Mouse (Mus musculus) 3T3-L1 (cell line): ENCODE data around the gene Tmem251.
A peak's percentile ranks its signal among the peaks of the same experiment; 100 is the strongest.

ENCODE experiments used
- DNase-seq: peaks from one replicate; pipeline ENCODE4 v3.0.0-alpha.2; 2015; ENCODE audit warnings: low read depth, low spot score

The Tmem251 gene

DNA sequence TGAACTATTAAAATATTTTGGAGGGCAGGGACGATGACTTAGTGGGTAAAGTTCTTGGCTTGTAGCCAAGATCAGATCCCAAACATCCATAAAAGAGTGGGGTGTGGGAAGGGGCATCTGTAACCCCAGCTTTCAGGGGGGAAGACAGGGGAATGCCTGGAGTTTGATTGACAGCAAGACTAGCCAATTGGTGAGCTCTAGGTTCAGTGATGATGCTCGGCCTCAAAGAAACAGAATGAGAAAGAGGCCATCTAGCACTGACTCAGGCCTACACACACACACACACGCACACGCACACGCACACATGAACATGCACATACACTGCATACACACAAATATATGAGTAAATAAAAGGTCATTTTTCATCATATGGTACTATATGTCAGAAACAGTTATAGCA, 33.7 kb upstream of the Tmem251 start:
- DNase-seq: no peak

DNA sequence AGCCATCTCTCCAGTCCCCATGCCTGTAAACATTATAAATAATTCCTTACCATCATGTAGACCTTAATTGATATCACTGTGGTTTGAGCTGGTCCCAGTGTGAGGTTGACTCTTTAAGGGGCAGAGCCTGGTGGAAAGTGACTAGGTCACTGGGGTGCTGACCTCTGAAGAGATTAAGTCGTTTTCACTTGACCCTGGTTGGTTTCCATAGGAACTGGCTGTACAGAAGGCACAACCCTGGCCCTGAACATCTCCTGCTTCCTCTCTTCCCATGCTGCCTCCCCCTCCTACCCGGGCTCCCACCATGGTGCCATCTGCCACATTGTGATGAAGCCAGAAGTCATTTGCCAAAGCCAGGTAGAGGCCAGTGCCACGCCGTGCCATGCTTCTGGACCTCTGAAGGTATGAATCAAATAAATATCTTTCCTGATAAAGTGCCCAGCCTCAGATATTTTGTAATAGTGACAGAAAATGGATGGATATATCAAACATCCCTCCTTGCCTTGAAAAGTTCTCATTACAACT, 32.6 kb upstream of the Tmem251 start:
- no peak for DNase-seq

- DNase-seq: no peak
Measured at GRCm38 (mm10) chr12:102713153-102713865, 30.3 kb upstream of the Tmem251 start.

DNA sequence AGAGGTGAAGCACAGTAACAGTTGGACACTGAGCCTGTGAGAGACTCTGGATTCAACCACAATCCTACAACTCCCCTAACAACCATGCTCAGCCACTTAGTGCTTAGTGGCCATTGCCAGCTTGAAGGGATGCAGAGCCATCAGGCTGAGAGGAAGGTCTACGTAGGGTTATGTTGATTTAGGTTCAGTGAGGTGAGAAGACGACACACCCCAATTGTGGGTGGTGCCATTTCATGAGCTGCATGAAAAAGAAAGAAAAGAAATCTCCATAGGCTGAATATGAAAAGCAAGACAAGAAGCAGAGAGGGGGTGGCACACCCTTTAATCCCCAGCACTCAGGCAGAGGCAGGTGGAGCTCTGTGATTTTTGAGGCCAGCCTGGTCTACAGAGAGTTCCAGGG, 29.4 kb upstream of the Tmem251 start:
- DNase-seq: no peak

GRCm38 (mm10) chr12:102714654-102715395, 28.7 kb upstream of the Tmem251 start:
- DNase-seq: no peak

DNA sequence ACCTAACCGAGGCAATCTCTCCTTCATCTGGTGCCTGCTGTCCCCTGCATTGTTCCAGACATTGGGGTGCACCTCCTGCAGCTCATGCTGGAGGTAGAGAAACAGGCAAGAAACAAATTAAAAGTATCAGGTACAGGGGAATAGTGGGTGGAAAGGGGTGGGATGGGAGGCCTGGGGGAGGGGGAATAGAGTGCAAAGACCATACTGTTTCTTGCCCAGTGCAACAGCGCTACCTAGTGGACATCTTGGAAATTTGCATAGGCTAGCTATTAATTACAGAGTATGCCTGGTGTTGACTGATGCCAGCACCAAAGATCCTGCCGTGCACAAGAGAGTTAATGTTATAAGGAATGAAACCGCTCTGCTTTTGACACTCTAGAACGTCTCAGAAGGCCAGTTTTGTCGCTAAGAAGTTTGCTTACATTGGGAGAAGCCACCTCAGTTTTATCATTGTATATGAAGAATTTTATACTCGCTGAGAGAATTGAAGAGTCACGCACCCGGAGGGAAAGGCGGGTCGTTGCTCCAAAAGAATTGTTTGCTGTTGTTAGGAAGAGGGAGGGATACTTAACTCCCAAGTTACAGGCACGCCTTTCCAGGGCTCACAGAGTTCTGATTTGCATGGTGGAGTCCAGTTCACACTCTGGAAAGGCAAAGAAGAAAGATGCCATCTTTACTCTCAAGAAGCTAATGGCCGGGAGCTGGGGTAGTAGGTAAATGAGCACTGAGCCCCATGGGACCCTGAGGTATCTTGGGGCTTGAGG, 23.8 kb upstream of the Tmem251 start:
- peak; percentile 46 for DNase-seq

DNA sequence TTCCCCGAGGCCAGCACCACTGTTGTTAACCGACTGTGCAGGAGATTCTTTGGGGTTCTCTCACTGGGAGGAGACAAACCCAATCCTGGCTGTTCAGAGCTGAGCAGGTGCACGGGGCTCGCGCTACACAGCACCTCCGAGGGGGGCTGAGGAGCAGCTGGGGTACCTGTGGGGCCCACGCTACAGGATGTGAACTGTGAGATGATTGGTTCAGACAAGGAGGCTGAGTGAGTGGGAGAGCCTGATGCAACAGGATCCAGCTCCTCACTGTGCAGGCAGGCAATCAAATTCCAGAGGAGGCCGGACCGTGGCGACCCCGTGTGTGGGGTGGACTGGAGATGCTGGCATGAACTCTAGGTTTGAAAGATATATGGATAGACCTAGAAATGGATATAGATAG, 21.1 kb upstream of the Tmem251 start:
- no peak for DNase-seq

GRCm38 (mm10) chr12:102722966-102723365, 20.6 kb upstream of the Tmem251 start:
- DNase-seq: peak; percentile 42

- DNase-seq: no peak
Measured at GRCm38 (mm10) chr12:102723861-102724260, 19.7 kb upstream of the Tmem251 start.

- DNase-seq: no peak
Measured at GRCm38 (mm10) chr12:102725146-102725545, 18.4 kb upstream of the Tmem251 start.

- DNase-seq: peak; percentile 42
Measured at GRCm38 (mm10) chr12:102725761-102726175, 17.8 kb upstream of the Tmem251 start.

- no peak for DNase-seq
Measured at GRCm38 (mm10) chr12:102729855-102730797, 13.4 kb upstream of the Tmem251 start.

DNA sequence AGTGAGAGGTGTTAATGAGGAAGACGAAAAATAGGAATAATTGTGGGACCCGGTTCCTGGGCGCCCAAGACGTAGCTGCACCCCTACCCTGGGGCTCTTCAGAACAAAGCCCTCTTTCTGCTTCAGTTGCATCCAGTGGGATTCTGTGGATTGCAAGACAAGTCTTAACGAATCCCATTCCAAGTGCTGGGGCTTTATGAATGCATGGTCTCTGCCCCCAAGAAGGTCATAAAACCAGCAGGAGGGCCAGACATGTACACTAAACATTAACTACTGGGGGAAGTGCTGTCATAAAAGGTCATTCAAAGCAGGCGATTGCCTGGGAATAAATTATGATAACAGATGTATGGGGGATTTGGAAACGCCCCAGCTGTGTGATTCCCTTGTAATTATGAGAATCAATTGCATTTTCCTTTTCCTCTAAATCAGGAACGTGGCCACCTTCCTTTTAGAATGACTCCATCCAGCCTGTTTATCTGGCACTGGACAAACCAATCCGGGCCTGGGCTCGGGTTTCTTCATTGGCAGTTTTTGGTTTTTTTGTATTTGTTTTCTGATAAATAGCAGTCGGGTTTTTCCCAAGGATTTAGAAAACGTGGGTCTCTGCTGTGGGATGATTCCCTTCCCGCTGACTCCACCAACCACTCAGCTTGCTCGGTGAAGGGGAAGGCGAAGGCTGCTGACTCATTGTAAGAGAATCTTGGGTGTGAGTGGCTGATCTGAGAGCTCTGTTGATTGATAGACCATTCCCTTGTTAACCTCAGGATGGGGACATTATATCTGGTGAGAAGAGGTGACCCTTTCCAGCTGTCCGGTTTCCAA, 12.6 kb upstream of the Tmem251 start:
- peak; percentile 53 for DNase-seq

DNA sequence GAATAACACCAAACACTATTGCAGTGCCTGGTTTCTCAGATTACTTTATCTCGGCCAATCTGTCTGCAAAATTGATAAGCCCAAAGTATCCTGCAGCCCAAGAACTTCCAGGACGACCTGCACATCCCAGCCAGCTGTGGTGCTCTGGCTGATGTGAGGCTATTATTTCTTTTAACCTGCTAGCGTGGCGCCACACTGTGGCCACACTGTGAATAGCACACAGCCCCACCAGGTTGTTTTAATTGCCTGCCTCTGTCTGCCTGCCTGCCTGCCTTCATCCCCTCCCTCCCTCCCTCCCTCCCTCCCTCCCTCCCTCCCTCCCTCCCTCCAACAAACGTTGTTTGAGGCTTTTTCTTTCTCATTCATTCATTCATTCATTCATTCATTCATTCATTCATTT, 10.2 kb upstream of the Tmem251 start:
- peak; percentile 77 for DNase-seq

GRCm38 (mm10) chr12:102739096-102739495, 4.5 kb upstream of the Tmem251 start:
- no peak for DNase-seq

- DNase-seq: peak; percentile 36
Measured at GRCm38 (mm10) chr12:102740285-102740684, 3.3 kb upstream of the Tmem251 start.

DNA sequence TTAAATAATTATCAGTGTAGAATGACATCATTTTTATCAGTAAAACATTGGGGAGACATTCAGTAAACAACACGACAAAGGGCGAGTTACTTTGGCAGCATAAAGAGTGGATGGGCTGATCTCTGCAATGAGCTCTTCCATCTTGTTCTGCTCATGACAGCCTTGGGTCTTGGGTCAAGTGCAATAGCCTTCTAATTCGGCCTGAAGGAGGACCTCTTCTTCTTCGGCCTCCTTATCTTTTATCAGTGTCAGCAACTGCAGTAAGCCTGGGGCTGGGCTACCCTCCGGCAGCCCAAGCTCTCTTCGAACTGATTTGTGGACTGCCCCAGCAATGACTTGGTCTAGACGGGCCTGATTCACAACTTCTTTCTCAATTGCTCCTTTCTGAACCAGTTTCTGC, 1.5 kb upstream of the Tmem251 start:
- DNase-seq: no peak

DNA sequence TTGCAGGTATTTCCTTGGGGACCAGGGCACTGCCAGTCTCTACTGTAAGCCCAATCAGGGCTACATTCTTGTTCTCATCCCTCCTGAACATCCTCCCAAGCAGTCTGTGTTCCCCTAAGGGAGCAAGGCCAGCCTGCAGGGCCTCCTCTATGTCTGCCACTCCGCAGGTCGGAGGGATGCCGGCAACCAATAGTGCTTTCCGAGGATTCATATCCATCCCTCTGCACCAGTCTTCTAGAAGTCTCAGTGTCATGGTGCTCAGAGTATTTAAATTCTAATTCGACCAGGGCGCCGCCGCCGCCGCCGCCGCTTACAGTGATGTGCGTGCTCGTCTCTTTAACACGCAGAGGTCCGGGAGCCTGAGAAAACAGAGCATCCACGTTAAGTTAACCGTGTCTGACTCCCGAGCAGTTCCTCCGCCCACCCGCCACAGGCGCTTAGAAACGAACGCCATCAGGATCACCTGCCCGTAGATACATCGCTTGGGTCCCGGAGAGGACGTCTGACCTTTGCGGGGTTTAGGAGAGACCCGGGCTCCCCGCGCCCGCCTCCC, 450 bp upstream of the Tmem251 start:
- no peak for DNase-seq

GRCm38 (mm10) chr12:102744839-102745238, 1.3 kb downstream of the Tmem251 start:
- DNase-seq: peak; percentile 62

DNA sequence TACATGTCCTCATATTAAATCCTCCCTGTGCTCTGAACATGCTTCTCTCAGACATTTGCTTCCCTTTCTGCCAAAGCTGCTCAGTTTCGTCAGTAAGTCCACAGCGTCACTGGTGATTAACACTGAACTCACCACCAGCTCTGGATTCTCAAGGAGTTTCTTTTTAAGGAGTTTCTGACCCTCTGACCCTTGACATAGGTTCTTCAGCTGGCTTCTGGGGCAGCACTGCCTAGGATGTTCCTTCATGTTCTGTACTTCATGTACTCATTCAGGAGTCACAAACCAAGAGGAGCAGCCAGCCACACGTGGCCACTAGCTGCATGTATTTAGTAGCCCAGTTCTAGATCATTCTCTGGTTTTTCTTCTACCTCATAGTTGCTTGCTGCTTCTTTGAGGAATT, 4.7 kb downstream of the Tmem251 start:
- DNase-seq: no peak
